9 mouse cellular contexts compared by ENCODE assay signal in the genomic region with DNA sequence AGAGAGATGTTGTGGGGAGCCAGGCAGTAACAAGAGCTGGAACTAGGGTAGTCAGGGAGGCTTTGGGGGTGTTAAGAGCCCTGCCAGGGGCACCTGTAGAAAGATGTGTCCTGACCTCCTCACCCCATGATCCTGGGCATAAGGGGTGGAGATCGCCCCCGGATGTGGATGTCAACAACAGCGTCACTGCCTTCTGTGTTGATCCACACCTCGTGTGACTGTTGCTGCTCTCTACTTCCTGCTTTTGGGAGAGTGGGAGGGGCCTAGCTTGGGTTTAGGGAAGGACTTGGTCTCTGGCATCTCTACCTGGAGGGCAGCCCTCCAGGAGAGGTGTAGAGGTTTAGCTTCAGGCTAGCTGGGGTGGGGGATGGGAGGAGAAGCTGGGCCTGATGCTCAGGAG. TPM values are rescaled to one million over a fixed set of nuclear protein-coding genes. Genes with fewer than 3 reads are reported as not detected.
DNase-seq lines count a peak whose midpoint lies in the region; ATAC-seq lines count a peak whose summit lies in the region.
"Had no signal": no experiment of that assay in that cellular context is flagged by ENCODE, and none has a peak within 500 bp of the region (broad histone marks: within the 10 kb centered on the region; RNA-seq: fewer than 3 reads in every experiment).

No protein-coding gene starts in this region.

- H3K27me3 ChIP-seq in lung, embryonic 16.5 days (ENCODE audit: control insufficient read depth, insufficient read depth, low read depth, low read length) = no peaks in the 10 kb centered on the region

- H3K27ac ChIP-seq in lung, embryonic 16.5 days (ENCODE audit: low read length) = peak overlapping the region; percentile 82

- ATAC-seq in granulocyte monocyte progenitor cell, adult 5-6 weeks (replicated peaks; ENCODE audit: poor library complexity, severe bottlenecking) = peak; percentile 80
- 0 out of 2 replicates have a peak, but pooled peaks have one; percentile 5 for ATAC-seq in lung, embryonic 16.5 days (ENCODE audit: low read depth)
- ATAC-seq in neutrophil, adult 5-6 weeks (ENCODE audit: extremely low read depth, insufficient number of reproducible peaks, low FRiP score, poor library complexity, severe bottlenecking) = peak; percentile 86

- 0% methylated on average over 4 of the region's 4 CpGs for WGBS in lung, embryonic 16.5 days

- H3K4me2 ChIP-seq in lung, embryonic 16.5 days (ENCODE audit: low read depth, low read length) = peak overlapping the region; percentile 94

- intact Hi-C loops in left cerebral cortex, postnatal 4 days (cut with DNase I) = no loop called here
- intact Hi-C loops in left cerebral cortex, postnatal 14 days (cut with DNase I) = no loop called here

- H3K9me3 ChIP-seq in lung, embryonic 16.5 days (ENCODE audit: control insufficient read depth, low read length) = no peaks in the 10 kb centered on the region

- H3K4me1 ChIP-seq in lung, embryonic 16.5 days (replicated peaks; ENCODE audit: control insufficient read depth, insufficient read depth, low read length) = peaks cover 8% of the 10 kb centered on the region

- DNase-seq in left cerebral cortex, postnatal 4 days = peak; percentile 41
- DNase-seq in left cerebral cortex, postnatal 14 days (ENCODE audit: low spot score in 2 of 2) = no peak
- DNase-seq in cerebellum, adult 8-10 months = peak; percentile 55
- peak; percentile 37 for DNase-seq in kidney, adult 18-20 months
- no peak for DNase-seq in frontal cortex, postnatal 14 days (ENCODE audit: low spot score in 2 of 2)

- H3K36me3 ChIP-seq in lung, embryonic 16.5 days (ENCODE audit: control insufficient read depth, insufficient read depth, low read length) = peaks cover 13% of the 10 kb centered on the region; the same call in 1 of the 2 replicates

- H3K4me3 ChIP-seq in lung, embryonic 16.5 days (ENCODE audit: low read length) = peak overlapping the region; percentile 95

- peak overlapping the region; percentile 97 for H3K9ac ChIP-seq in lung, embryonic 16.5 days (ENCODE audit: low read length)

RNA-seq across cellular contexts. Expression of a gene that starts 0.8 kb away (rescaled TPM):
- total RNA-seq in left cerebral cortex, postnatal 4 days (2021) = 10 to 100 TPM; 29.3 to 29.7 TPM
- 10 to 100 TPM; 37.8 to 38.5 TPM for total RNA-seq in left cerebral cortex, postnatal 14 days (2021)
- total RNA-seq in granulocyte monocyte progenitor cell, adult 5-6 weeks (2014; fragmentation: Nextera tagmentation) = 18.3 and 30.9 TPM in 2 replicates
- total RNA-seq in granulocyte monocyte progenitor cell, adult 5-6 weeks (2017) = 5.5 and 8.3 TPM in 2 replicates
- polyA plus RNA-seq in lung, embryonic 16.5 days (2015; fragmentation: Nextera tagmentation; extraction: Ambion mirVana) = 10.3 and 12.6 TPM in 2 replicates
- 43.0 and 49.3 TPM in 2 replicates for total RNA-seq in neutrophil, adult 5-6 weeks (2017)

RNA-seq across cellular contexts. Expression of a gene that starts 6.6 kb away (rescaled TPM):
- total RNA-seq in left cerebral cortex, postnatal 4 days (2021) = 100 to 1,000 TPM; 189 to 193 TPM
- total RNA-seq in left cerebral cortex, postnatal 14 days (2021) = 100 to 1,000 TPM; 187 to 194 TPM
- total RNA-seq in granulocyte monocyte progenitor cell, adult 5-6 weeks (2014; fragmentation: Nextera tagmentation) = 3.0 and 3.1 TPM in 2 replicates
- total RNA-seq in granulocyte monocyte progenitor cell, adult 5-6 weeks (2017) = 1.9 and 3.7 TPM in 2 replicates
- polyA plus RNA-seq in lung, embryonic 16.5 days (2015; fragmentation: Nextera tagmentation; extraction: Ambion mirVana) = 17.8 and 20.2 TPM in 2 replicates
- total RNA-seq in neutrophil, adult 5-6 weeks (2017) = 21.8 and 22.1 TPM in 2 replicates

RNA-seq across cellular contexts. Expression of a gene that starts 16.1 kb away (rescaled TPM):
- not detected for total RNA-seq in left cerebral cortex, postnatal 4 days (2021)
- not detected for total RNA-seq in left cerebral cortex, postnatal 14 days (2021)
- not detected in 2 replicates for total RNA-seq in granulocyte monocyte progenitor cell, adult 5-6 weeks (2014; fragmentation: Nextera tagmentation)
- total RNA-seq in granulocyte monocyte progenitor cell, adult 5-6 weeks (2017) = not detected in 2 replicates
- polyA plus RNA-seq in lung, embryonic 16.5 days (2015; fragmentation: Nextera tagmentation; extraction: Ambion mirVana) = 0.63 and 0.88 TPM in 2 replicates
- total RNA-seq in neutrophil, adult 5-6 weeks (2017) = not detected in 2 replicates
- total RNA-seq: heart, postnatal 36 days had no signal

RNA-seq across cellular contexts. Expression of a gene that starts 34.2 kb away (rescaled TPM):
- total RNA-seq in left cerebral cortex, postnatal 4 days (2021) = 10 to 100 TPM; 87.1 to 87.7 TPM
- total RNA-seq in left cerebral cortex, postnatal 14 days (2021) = 10 to 100 TPM; 44.2 to 51.7 TPM
- 20.4 and 20.6 TPM in 2 replicates for total RNA-seq in granulocyte monocyte progenitor cell, adult 5-6 weeks (2014; fragmentation: Nextera tagmentation)
- 16.2 and 21.6 TPM in 2 replicates for total RNA-seq in granulocyte monocyte progenitor cell, adult 5-6 weeks (2017)
- polyA plus RNA-seq in lung, embryonic 16.5 days (2015; fragmentation: Nextera tagmentation; extraction: Ambion mirVana) = 77.9 and 81.6 TPM in 2 replicates
- 126 and 148 TPM in 2 replicates for total RNA-seq in neutrophil, adult 5-6 weeks (2017)

RNA-seq across cellular contexts. Expression of a gene that starts 58.1 kb away (rescaled TPM):
- total RNA-seq in left cerebral cortex, postnatal 4 days (2021) = not detected
- under 1 TPM; 0.27 to 0.40 TPM for total RNA-seq in left cerebral cortex, postnatal 14 days (2021)
- not detected in 2 replicates for total RNA-seq in granulocyte monocyte progenitor cell, adult 5-6 weeks (2014; fragmentation: Nextera tagmentation)
- total RNA-seq in granulocyte monocyte progenitor cell, adult 5-6 weeks (2017) = not detected in 2 replicates
- polyA plus RNA-seq in lung, embryonic 16.5 days (2015; fragmentation: Nextera tagmentation; extraction: Ambion mirVana) = not detected in 2 replicates
- total RNA-seq in neutrophil, adult 5-6 weeks (2017) = not detected in 2 replicates
- total RNA-seq: heart, postnatal 36 days had no signal

Comparison
In these comparisons a context has a peak if more than half of its experiments do, and no peak if none do; other contexts are left out.
1. DNase-seq: peak in left cerebral cortex, postnatal 4 days (single experiment), cerebellum, adult 8-10 months (single experiment) and kidney, adult 18-20 months (single experiment); none in left cerebral cortex, postnatal 14 days (0 of 2) and frontal cortex, postnatal 14 days (0 of 2).
2. ATAC-seq: peak in every context shown above with its lines; median percentile 86 in neutrophil, adult 5-6 weeks; 80 in granulocyte monocyte progenitor cell, adult 5-6 weeks; 5 in lung, embryonic 16.5 days.